Mouse (Mus musculus) pancreas, adult 10 weeks (tissue): ENCODE data around the gene Ssxb2. TPM values are rescaled to one million over a fixed set of nuclear protein-coding genes. Genes with fewer than 3 reads are reported as not detected.

Experiments
- polyA plus RNA-seq: library from polyadenylated mRNA; stranded (reverse); fragments of 350-450 nt; fragmentation: Illumina TruSeq; extraction: RNeasy Lipid Tissue Mini Kit (QIAGEN cat#74804); gene quantifications from one replicate; pipeline ENCODE4 v1.2.3, GENCODE M21; 2015; ENCODE audit warnings: low read depth, low replicate concordance; ENCODE audit not compliant: insufficient read depth

Ssxb2 gene
- not detected for polyA plus RNA-seq

GRCm38 (mm10) chrX:8461626-8462025 is at the start of gene Ssxb2:
Ssxb2 (minus strand) TSS chrX:8461726.

DNA sequence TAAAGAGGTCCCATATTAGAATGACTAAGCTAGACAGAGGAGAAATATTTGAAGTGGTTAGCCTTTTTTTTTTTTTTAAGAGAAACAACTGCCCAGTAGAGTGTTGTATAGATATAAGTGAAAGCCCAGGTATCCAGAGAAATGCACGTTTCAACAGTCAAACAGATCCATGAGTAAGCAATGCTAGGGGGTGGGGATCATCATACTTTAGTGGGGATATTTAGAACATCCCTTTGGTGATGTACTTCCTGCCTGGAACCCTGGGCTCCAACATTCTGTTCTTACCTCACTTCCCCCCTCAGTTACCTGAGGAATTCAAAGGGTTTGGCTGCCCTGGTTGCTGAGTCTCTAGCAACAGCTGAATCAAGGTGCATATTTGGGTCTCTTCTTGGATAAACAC is 48.5 kb downstream of the Ssxb2 start, which contains the start of gene Ssxb1:
Gene Ssxb1 (plus strand): TSS at position 301 of the 400 bp plus-strand sequence.

Other genes starting within 250 kb of the Ssxb2 start
- gene Ftsj1, start 209.3 kb downstream of the Ssxb2 start, polyA plus RNA-seq, result 6.0 TPM
- gene Slc38a5, start 190.6 kb downstream of the Ssxb2 start, polyA plus RNA-seq, result 38.9 TPM
- gene Ssxb10, start 134.3 kb downstream of the Ssxb2 start, polyA plus RNA-seq, result not detected
- not detected for gene Ssxb9, start 94.7 kb downstream of the Ssxb2 start, polyA plus RNA-seq
- not detected for gene Ssxb1, start 48.4 kb downstream of the Ssxb2 start, polyA plus RNA-seq
- gene Gm14459, start 63.2 kb upstream of the Ssxb2 start, polyA plus RNA-seq, result not detected
- gene Ssxb6, start 86.5 kb upstream of the Ssxb2 start, polyA plus RNA-seq, result not detected
- gene Ssxb3, start 130.1 kb upstream of the Ssxb2 start, polyA plus RNA-seq, result not detected
- gene Ssxb8, start 229.1 kb upstream of the Ssxb2 start, polyA plus RNA-seq, result not detected